Mouse (Mus musculus): ENCODE measurements around the gene Pde4d.

Gene Pde4d

DNA sequence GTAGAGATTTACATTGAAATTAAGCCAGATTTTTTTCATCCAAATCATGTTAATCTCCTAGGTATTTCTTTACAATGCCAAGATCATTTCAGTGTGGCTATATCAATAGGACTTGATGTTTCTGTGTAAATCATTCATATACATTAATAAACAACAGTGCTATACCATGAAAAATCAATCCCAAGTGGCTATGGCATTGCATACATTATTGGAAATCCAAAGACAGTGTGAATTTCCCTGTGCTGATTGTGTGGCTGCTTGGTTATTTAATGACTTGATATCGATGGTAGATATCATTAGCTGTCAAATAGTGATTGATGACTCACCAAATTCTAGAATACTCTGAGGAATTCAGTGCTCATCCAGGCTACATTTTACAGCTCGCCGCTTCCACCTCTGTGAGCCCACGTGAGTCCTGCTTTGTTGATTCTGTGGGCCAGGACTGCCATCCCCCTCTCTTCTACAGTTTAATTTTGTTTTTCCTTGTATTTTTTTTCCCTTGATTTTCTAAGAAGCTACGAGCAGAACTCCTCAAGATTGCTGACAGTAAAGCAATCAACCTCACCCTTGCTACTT lies 1085.0 kb downstream of the Pde4d start:
- DNase-seq = no peak

GRCm38 (mm10) chr13:109536636-109537035 lies 1086.9 kb downstream of the Pde4d start:
- peak in 1 of 2 experiments; percentile 63 for DNase-seq

- DNase-seq = no peak
These were observed 1089.6 kb downstream of the Pde4d start for GRCm38 (mm10) chr13:109539371-109539770.

- DNase-seq = no peak
These were observed 1094.9 kb downstream of the Pde4d start for GRCm38 (mm10) chr13:109544646-109545045.

DNA sequence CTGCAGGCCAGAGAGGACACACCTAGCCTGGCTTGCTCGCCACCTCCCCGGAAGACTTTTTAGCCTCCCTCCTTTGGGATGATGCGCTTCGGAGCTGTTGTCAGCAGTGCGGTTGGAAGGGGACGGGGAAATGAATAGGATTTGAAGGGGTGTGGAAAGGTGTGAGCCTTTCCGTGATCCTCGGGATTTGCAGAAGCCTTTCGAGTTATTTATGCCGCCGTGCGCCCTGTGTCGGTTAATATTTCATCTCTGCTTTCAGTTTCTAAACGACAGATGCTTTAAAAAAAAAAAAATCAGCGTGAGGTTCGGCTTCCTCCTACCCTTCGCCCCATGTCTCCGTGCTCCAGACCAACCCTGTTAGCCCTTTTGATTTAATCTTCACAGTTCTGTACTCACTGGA lies 1096.6 kb downstream of the Pde4d start:
- DNase-seq = peak; percentile 45 to 56

GRCm38 (mm10) chr13:109547006-109547587 lies 1097.3 kb downstream of the Pde4d start:
- peak; percentile 34 to 42 for DNase-seq

DNA sequence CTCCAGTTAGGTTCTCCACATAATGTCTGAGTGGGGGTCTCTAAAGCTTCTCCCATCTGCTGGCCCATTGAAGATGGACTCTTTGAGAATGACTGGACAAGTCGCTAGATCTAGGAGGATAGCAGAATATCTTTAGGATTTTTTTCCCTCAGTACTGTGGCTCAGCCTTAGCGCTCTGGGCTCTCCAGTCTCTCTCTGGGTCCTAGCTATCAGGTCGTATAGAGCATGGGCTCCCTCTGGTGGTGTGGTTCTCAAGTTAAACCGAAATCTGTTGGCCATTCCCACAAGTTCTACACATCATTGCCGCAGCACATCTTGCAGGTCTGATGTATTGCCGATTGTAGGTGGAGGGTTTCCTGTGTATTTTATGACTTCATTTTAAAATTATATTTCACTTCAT lies 1098.0 kb downstream of the Pde4d start:
- DNase-seq = peak; percentile 79 to 94

DNA sequence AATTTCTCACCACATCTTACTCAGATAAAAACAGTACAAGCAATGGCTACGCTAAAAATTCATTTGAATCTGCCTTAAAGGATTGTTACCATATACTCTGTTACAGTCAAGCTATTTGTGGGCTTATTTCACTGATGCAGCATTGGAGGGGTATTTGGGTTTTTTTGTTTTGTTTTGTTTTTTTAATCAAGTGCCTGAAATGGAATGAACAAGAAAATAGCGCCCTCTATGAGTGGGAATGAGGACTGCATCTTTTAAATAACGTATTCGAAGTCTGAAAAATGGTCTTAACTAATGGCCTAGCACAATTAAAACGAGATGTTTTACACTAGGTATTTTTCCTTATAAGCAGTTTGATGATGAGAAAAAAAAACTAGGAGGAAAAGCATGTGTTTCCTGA lies 1098.5 kb downstream of the Pde4d start:
- no peak for DNase-seq

DNA sequence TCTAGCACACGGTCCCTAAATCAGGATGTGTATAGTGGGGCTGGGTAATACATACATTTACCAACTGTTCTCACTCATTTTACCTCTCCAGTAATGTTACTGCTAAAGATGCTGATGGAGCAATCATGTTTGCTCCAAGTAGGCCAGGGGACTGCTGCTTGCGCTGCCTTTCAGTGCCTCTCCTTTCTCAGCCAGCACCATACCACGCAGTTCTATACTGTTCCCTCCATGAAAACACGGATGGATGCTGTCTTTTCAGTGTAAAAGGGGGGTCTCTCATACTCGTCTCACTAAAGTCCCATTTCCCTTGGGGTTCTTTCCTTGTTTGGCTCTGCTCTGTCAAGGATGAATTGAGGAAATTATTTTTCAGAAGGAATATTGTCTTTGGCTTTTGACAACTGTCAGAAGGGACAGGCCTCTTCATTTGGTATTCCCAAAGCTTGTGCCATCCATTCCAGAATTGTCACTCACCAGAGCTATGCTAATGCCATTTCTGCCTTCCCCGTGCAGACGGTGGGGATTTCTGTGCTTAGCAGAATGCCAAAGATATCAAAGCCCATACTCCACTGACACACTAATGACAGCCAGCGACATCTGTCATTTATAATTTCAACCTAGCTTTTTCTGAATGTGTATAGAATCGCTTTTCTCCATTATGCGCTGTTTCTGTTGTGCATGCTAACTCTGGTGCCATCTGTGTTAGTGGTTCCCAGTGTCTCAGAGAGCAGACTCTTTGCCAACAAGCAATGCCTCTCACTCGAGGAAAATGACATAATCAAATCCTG lies 1099.2 kb downstream of the Pde4d start:
- DNase-seq = no peak

DNA sequence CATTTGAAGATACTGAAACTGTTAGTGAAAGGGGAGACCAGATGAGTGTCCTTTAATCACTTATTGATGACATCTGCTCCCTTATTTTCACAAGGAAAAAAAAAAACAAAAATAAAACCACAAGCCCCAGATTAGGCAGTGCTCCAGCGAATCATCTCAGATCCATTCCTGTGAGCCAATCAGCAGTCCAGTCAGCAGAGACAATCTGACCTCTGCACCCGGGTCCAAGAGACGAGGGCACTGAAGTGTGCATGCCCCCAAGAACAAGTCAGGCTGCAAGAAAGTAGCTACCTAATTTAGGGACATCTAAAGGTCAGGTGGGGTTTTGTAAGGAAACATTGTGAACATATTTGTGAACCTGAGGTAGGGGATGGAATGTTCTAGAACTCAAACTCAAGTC lies 1102.1 kb downstream of the Pde4d start:
- DNase-seq = peak; percentile 86 to 92

DNA sequence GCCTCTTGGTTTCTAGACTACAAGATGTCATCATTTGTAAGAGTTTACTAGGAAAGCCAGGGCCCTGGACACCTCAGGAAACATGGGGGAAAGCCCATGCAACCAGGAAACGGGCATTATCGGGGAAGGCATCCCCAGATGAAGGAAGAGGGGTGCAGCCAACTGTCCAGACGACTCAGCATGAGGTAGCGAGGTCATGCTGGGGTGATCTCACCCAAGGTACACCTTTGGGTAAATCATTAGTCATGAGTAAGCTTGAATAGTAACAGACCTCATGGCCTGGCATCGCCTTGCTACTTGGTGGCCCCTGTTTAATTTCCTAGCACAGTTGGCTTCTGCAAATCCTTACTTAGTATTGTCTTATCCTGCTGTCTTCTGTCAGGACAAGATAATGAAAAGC lies 1105.8 kb downstream of the Pde4d start:
- DNase-seq = peak; percentile 73 to 90

DNA sequence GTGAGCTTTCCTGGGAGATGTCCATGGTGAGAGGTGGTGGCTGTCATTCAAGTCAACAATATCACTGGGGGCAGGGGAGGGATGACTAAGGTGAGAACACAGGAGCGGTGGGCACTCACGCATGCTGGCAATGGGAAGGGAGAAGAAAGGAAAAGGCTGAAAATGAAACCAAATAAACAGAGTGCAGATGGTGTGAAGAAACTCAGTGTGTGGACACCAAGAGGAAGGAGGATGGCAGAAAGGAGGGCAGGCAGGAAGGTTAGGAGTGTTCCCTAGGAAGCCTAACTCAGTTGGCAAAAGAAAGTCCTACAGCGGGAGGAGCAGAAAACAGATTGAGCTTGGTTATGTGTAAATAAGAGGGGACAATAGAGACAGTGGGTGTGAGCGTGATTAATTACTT lies 1107.1 kb downstream of the Pde4d start:
- no peak for DNase-seq

DNA sequence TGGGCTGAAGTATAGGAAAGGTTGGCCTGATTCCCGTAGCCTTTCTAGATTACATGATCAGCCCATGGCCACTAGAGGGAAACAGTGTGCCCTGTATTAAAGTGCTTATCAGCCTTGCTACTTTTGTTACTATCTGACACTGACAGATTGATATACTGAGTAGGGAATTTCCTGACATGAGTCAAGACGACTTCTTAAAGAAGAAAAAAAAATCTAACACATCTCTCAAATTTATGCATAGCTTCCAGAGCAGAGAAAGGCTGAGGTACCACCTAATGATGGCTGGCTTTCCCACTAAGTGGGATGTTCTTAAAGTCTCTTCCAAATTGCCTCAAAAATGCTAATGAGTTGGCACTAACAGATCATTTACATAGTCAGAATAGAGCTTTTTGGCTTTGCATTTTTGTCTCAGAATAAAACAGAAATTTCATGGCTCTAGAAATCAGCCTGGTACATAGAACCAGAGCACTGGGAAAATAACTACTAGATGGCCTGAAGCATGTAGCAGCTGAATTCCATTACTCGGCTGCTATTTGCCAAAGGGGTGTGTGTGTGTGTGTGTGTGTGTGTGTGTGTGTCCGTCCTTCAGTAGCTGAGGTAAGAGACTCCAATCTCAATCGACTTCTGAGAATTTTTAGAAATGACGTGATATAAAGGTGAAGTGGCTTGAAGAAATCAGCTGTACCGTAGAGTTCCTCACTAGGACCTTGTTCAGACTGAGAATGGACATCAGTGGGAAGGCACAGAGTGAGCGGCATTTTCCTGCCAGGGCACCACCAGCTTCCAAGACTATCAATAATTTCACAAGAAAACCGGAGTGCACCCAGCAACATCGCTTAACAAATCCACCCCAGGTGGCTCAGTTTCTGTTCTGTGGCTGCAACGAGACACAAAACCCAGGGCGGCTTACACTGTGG lies 1108.9 kb downstream of the Pde4d start:
- peak in 1 of 2 experiments; percentile 73 for DNase-seq

GRCm38 (mm10) chr13:109560261-109560660 lies 1110.5 kb downstream of the Pde4d start:
- DNase-seq = no peak

DNA sequence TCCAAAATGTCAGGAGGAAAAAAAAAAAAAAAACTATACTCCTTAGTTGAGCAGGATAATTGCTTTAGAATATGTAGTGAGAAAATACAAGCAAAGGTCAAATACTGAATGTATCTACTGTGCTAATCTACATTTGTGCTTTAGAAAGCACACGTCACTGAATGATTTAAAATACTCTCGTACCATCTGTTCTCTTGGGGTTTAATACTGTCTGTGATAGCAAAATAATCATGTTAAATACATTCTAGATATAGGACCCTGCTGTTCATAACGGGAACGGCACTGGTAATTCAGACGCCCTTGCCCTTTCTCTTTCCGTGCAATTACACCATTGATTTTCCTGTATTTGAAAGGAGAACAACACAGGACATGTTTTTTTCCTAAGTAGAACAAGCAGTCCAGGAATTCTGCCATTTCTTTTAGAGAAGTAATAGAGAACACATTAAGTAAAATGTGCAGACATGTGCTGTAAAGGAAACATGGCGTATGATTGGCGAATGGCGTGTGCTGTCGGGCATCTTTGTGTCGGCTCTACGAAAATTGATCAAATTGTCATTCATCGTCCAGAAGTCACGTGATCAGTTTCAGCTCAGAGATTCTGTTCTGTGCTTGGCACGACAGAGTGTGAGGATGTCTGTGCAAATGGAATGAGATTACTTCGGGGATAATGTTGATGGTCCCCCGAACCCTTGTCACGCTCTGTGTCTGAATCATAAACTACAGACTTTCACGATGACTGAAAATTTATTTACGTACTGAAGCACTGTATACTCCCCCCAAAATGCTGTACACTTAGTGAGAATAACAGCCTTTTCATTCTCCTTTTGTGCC lies 1119.1 kb downstream of the Pde4d start:
- no peak for DNase-seq

- DNase-seq = no peak
These were observed 1119.7 kb downstream of the Pde4d start for GRCm38 (mm10) chr13:109569491-109569890.

DNA sequence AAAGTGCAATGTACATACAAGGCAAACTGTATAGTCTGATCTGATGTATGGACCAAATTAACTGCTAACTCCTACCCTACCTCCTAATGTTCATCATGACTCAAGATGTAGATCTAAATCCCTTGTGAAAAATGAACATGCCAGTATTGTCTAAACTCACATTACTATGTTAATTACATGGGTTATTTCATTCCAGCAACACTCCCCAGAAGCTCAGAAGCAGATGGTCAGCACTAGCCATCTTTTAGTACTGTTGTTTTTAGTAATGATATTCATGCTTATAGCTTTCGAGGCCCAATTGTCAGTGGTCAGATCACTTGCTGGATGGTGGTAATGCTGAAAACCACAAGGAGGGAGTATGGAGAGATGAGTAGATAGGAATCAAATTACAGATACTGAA lies 1127.0 kb downstream of the Pde4d start:
- DNase-seq = no peak

DNA sequence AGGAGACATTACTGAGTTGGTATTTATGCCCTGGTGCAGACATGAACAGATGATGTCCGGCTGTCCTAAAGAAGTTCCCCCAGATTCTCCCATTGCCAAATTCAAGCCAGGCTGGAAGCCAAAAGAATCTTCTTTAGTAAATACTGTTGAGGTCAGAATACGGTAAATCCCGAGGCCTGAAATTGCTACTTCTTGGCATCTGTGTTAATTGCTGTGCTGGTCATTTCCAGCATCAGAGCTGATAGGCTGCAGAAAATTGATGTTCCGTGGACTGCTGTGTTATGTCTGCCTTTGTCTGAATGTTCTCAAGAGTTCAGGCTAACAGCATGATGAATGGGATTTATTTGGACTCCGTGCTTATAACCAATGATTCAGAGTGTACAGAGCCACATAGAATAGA lies 1127.7 kb downstream of the Pde4d start:
- peak; percentile 35 to 39 for DNase-seq

GRCm38 (mm10) chr13:109577901-109578300 lies 1128.2 kb downstream of the Pde4d start:
- DNase-seq = peak; percentile 59 to 86

- DNase-seq = peak; percentile 21 to 41
These were observed 1131.7 kb downstream of the Pde4d start for GRCm38 (mm10) chr13:109581284-109582070.

DNA sequence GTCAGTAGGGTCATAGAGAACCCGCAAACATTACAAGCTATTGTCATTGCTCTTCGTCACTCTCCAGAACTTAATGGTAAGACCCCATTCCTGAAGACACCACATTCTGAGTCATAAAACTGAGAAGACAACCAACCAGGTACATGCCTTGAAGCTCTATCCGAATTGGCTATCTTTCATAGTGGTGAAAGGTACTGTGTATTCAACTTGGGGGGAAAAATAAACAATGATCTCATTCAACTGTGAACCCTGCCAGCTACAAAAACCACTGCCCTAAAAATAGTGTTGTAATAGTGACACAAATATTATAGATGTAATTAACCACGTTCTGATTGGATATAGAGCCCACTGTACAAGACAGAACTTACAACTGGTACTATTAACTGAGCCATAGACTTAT lies 1140.3 kb downstream of the Pde4d start:
- no peak for DNase-seq
